Mouse (Mus musculus): ENCODE measurements at regions not wholly inside any gene's neighbourhood (a gene's known extent, or its start where the extent isn't known, plus 50 kb on each side); places are given as distances from the start of the nearest gene placed in this dataset.

DNA sequence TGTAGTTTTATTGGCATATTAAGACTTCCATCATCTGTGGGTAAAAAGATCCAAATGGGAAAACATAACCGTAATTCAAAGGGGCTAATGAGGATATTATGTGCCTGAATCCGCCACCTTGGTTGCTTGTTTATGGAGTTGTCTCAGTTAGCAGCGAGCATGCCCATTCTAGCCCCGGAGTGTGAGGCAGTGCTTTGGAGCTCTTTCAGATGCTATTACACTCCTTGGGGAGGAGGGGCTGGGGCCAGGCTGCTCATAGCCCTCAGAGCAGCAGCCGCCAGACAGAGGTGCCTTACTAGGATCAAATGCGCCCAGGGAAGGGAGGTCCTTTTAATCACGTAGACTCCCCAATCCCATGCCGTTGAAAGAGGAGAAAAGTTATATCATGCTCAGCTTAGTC is 60.9 kb upstream of the Msx2 start:
- Histone ChIP-seq H3K4me1 (ENCODE audit: insufficient read depth) (no peaks in the 10 kb centered on the region), H3K36me3 (ENCODE audit: insufficient read depth) (no peaks in the 10 kb centered on the region), H3K4me2 (no peak overlapping the region), H3K9me3 (ENCODE audit: low read depth, low read length) (no peaks in the 10 kb centered on the region), H3K4me3 (ENCODE audit: low read depth, low read length) (no peak overlapping the region), H3K27ac (ENCODE audit: low read depth) (no peak overlapping the region), H3K9ac (no peak overlapping the region), H3K27me3 (ENCODE audit: insufficient read depth, low read length) (no peaks in the 10 kb centered on the region)
- no peak for TF ChIP-seq CTCF (IDR thresholded peaks at IDR 0.05; ENCODE audit: low read depth)
- WGBS: 49% methylated on average over 8 of the region's 8 CpGs
- DNase-seq (no peak), ATAC-seq (ENCODE audit: insufficient read depth) (no peak)

DNA sequence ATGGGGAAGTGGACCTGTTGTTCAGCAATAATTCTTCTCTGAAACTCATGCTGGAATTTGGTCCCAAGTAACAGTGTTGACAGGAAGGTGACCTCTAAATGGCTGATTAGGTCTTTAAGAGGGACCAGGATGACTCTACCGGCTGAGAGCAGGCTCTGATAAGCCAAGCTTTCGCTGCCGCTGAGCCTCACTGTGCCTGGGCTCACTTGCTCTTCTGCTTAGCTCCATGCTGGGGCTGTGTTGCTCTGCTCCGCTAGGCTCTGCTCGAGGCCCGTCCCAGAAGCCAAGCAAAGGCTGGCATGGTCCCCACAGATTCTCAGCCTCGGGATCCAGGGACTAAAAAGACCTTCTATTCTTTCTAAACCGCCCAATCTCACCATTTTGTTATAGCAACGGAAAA is 54.0 kb upstream of the Msx2 start:
- DNase-seq: no peak
- no peak overlapping the region for H3K4me2 ChIP-seq
- 75% methylated on average over 9 of the region's 9 CpGs for WGBS
- H3K27ac ChIP-seq (ENCODE audit: low read depth): no peak overlapping the region
- TF ChIP-seq CTCF (IDR thresholded peaks at IDR 0.05; ENCODE audit: low read depth): no peak
- H3K4me3 ChIP-seq (ENCODE audit: low read depth, low read length): no peak overlapping the region
- no peaks in the 10 kb centered on the region for H3K4me1 ChIP-seq (ENCODE audit: insufficient read depth)
- H3K36me3 ChIP-seq (ENCODE audit: insufficient read depth): no peaks in the 10 kb centered on the region
- H3K9ac ChIP-seq: no peak overlapping the region
- no peak for ATAC-seq (ENCODE audit: insufficient read depth)
- H3K27me3 ChIP-seq (ENCODE audit: insufficient read depth, low read length): no peaks in the 10 kb centered on the region
- H3K9me3 ChIP-seq (ENCODE audit: low read depth, low read length): no peaks in the 10 kb centered on the region

DNA sequence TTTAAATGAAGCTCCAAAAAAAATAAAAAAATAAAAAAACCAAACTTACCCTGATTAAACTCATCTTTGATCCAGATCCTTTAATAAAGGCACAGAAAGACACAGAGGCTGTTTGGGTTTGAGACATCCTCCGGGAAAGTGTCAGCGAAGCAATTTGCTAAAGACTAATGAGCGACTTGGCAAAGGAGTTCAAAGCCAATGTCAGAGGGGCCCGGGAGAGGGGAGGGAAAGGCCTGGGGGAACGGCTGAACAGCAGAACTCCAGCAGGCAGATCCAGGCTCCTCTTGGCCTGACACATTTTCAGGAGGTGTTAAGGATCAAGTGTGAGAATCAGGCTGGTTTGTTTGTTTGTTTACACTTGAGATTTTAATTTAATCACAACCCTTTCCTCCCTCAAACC is 49.9 kb upstream of the Msx2 start:
- Histone ChIP-seq H3K4me2 (no peak overlapping the region), H3K9ac (no peak overlapping the region), H3K36me3 (ENCODE audit: insufficient read depth) (no peaks in the 10 kb centered on the region), H3K27ac (ENCODE audit: low read depth) (no peak overlapping the region), H3K27me3 (ENCODE audit: insufficient read depth, low read length) (no peaks in the 10 kb centered on the region), H3K4me3 (ENCODE audit: low read depth, low read length) (no peak overlapping the region), H3K9me3 (ENCODE audit: low read depth, low read length) (no peaks in the 10 kb centered on the region), H3K4me1 (ENCODE audit: insufficient read depth) (no peaks in the 10 kb centered on the region)
- no peak for TF ChIP-seq CTCF (IDR thresholded peaks at IDR 0.05; ENCODE audit: low read depth)
- WGBS: 15% methylated on average over 5 of the region's 5 CpGs
- no peak for ATAC-seq (ENCODE audit: insufficient read depth)
- peak; percentile 15 for DNase-seq

Data from lung, embryonic 14.5 days (tissue).